Mouse (Mus musculus): ENCODE measurements around the gene Atp9a. TPM values are rescaled to one million over a fixed set of nuclear protein-coding genes. Genes with fewer than 3 reads are reported as not detected.

The Atp9a gene
- total RNA-seq, 1 experiment from 2014 or later = 68.9 TPM

GRCm38 (mm10) chr2:168600750-168601490 is 141.3 kb downstream of the Atp9a start:
- DNase-seq = no peak

GRCm38 (mm10) chr2:168595693-168596092 is 146.5 kb downstream of the Atp9a start:
- DNase-seq = no peak

DNA sequence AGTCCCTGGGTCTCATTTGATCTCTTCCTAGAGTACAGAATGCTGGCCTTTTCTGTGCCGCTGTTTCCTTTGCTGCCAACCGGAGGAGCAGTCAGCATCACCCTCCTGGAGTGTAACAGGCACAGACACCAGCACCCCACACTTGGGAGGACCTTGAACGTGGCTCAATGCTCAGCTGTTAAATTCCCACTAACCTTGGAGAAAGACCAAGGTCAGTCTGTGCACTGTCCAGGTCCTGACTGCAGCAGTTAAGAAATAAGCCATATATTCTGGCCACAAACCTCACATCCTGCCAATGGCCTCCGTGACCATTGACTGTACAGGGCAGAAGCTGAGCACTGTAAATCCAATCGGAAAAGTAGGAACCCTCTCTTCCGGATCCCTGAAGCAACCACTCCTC is 148.5 kb downstream of the Atp9a start:
- DNase-seq = peak; percentile 52

- DNase-seq = no peak
These were observed 149.2 kb downstream of the Atp9a start for GRCm38 (mm10) chr2:168593004-168593403.

DNA sequence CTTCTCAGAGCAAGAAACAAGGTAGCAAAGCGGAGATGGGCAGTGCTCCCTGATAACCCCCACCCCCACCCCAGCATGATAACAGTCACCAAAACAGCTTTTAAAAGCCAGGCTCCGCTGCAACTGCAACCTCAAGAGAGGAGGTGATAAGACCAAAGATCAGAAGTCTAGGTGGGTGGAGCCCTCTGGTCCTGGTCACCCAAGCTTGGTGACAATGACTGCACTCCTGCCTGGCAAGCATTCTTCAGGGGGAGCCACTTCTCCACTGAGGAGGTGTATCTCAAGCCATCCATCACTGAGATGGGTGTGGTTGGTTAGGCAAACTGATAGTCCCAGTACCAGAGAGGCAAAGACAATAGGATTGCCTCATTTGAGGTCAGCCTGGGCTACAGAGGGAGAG is 151.1 kb downstream of the Atp9a start:
- no peak for DNase-seq

DNA sequence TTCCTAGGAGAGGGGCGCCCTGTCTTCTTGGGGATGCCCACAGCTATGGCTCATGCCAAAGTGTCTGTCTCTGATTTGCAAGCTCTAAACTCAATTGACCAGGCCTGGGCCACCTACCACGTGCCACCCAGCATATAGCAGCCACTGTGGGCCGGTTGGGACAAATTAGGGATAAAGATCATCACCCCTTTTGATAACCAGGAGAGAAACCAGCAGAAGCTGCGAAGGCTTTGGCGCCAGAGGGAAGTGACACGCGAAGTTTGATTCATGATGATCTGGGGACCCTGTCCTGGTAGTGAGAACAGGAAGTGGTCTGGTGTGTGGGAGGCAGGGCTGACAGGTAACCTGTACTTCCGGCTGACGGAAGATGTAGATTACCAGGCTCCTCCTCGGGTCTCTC is 151.7 kb downstream of the Atp9a start:
- DNase-seq = no peak

DNA sequence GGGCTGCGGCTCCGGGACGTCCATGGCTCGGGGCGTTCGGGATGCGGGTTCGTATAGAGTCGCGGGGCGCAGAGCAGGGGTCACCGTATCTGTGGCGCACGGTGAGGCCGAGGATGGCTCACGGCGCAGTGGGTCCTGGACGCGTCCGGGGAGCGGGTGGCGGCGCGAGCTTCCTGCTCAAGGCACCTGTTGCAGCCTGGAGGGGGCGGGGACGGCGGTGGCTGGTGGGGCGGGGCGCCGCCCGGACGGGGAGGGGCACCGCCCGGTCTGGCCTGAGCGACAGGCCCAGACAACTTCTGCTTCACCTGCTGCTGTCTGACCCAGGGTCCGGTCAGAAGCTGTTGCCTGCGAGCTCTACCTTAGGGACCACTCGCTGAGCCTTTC is 152.0 kb downstream of the Atp9a start:
- DNase-seq = peak; percentile 71

- no peak for DNase-seq
These were observed 152.6 kb downstream of the Atp9a start for GRCm38 (mm10) chr2:168589368-168590167.

DNA sequence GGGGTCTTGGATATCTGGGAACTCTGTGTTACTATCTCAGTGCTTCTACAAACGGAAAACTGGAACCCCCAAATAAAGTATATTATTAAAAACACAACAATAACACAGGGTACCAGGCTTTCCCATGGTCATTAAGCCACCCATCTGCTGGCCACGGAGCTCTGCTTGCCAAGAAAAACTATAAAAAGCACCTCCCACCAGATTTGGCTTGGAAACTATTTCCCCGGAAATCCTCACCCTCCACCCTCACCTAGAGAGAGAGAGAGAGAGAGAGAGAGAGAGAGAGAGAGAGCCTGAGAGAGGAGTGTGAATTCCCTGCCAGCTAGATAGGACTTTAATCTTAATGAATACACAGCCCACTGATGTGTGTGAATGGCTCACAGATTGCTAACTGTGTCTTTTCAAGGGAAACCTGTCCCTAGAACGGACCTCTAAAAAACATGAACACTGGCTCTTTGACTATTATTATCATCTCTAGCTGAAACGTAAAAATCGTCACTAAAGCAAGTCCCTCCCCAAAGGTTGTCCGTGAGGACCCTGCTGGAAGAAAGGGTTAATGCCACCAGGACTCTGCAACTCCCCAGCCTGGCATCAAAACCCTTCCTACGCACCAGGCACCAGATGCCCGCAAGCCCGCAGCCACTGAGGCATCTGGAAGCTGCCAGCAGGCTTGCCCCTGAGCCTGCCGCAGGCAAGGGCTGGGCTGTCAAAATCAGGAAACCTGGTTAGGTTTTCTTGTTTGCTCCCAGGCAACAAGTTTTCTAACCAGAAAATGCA is 153.4 kb downstream of the Atp9a start:
- DNase-seq = peak; percentile 35

DNA sequence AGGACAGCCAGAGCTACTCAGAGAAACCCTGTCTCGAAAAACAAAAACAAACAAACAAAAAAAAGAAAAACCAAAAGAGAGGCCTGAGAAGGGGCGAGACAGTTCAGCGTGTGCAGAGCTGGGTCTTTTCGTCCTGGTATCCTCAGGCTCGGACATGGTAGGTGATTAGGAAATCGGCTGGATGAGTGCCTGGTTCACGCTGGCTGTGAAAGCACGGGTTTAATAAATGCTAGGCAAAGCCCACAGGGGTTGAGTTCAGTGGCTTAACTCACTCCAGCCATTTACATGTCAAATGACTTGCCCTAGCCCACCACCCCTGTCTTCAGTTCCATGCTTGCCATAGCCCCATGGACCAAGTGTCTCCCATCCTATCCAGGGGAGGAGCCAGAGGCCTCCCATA is 155.1 kb downstream of the Atp9a start:
- DNase-seq = peak; percentile 55

- DNase-seq = no peak
These were observed 155.7 kb downstream of the Atp9a start for GRCm38 (mm10) chr2:168586512-168586911.

GRCm38 (mm10) chr2:168584857-168585256 is 157.4 kb downstream of the Atp9a start:
- DNase-seq = no peak

Small RNAs within 50 kb of the gene (microRNA-seq; reads per million reads assigned to microRNA genes)
- gene Mir7004 = 1.3 to 1.5 reads per million in 2 experiments

Other genes starting within 250 kb of the Atp9a start
- 2.7 and 7.6 TPM in 2 replicates for gene Nfatc2, start 140.8 kb downstream of the Atp9a start, total RNA-seq (2021)
- not detected in 2 replicates for gene Sall4, start 25.5 kb upstream of the Atp9a start, total RNA-seq (2021)
- 17.2 and 19.7 TPM in 2 replicates for gene Zfp64, start 213.2 kb upstream of the Atp9a start, total RNA-seq (2021)